Mouse (Mus musculus): ENCODE measurements around the gene Cep57l1. TPM values are rescaled to one million over a fixed set of nuclear protein-coding genes. Genes with fewer than 3 reads are reported as not detected.

Gene Cep57l1
- polyA plus RNA-seq, 1 experiment from 2014 or later: 6.3 TPM

DNA sequence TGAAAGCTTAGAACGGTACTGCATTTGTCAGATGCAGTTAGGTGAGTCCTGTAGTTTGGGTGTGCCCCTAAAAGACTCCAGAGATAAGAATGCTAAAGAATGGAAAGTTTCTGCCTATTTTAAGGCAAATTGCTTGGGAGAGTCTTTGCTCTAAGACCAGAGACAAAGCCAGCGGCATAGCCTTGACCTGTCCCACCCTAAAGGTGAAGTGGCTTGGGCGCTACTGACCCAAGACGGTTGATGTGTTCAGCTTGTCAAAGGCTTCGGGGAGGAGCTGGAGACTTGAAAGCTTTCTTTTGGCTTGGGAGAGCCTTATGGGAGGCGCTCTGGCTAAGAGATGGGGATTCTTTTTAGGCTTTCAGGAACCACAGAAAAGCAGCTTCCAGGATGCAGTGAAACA is 17.3 kb downstream of the Cep57l1 start:
- Histone ChIP-seq H3K36me3 (ENCODE audit: insufficient read depth, low read length) (no peaks in the 10 kb centered on the region), H3K9me3 (ENCODE audit: low read length) (no peaks in the 10 kb centered on the region), H3K4me1 (ENCODE audit: insufficient read depth, low read depth, low read length) (no peaks in the 10 kb centered on the region), H3K27me3 (replicated peaks; ENCODE audit: insufficient read depth, low read length) (no peaks in the 10 kb centered on the region), H3K4me2 (replicated peaks; ENCODE audit: low read depth, low read length) (no peak overlapping the region), H3K9ac (replicated peaks; ENCODE audit: low read depth) (no peak overlapping the region), H3K27ac (ENCODE audit: low read length) (no peak overlapping the region), H3K4me3 (ENCODE audit: low read depth, low read length) (no peak overlapping the region)
- ATAC-seq: no peak
- 92% methylated on average over 6 of the region's 6 CpGs for WGBS
- DNase-seq (ENCODE audit: low spot score): no peak
- TF ChIP-seq EP300 (IDR thresholded peaks at IDR 0.05) (no peak), CTCF (IDR thresholded peaks at IDR 0.05) (no peak)

DNA sequence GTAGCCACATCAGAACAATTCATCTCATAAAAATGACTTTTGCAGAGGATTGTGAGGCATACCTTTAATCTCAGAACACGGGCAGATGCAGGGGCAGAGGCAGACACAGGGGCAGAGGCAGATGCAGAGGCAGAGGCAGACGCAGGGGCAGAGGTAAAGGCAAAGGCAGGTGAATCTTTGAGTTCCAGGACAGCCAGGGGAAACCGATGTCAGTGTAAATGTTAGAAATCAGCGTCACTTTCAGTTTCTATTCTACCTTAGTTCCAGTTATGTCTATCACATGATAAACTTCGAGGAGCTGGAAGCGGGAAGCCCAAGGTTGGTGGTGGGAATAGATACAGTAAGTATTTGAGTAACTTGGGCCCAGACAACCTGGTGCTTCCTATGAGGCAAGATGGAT is 42.4 kb downstream of the Cep57l1 start:
- Histone ChIP-seq H3K27ac (ENCODE audit: low read length) (no peak overlapping the region), H3K36me3 (ENCODE audit: insufficient read depth, low read length) (no peaks in the 10 kb centered on the region), H3K9me3 (ENCODE audit: low read length) (no peaks in the 10 kb centered on the region), H3K27me3 (replicated peaks; ENCODE audit: insufficient read depth, low read length) (no peaks in the 10 kb centered on the region), H3K9ac (replicated peaks; ENCODE audit: low read depth) (no peak overlapping the region), H3K4me1 (ENCODE audit: insufficient read depth, low read depth, low read length) (no peaks in the 10 kb centered on the region), H3K4me3 (ENCODE audit: low read depth, low read length) (no peak overlapping the region), H3K4me2 (replicated peaks; ENCODE audit: low read depth, low read length) (no peak overlapping the region)
- WGBS: 89% methylated on average over 6 of the region's 6 CpGs
- TF ChIP-seq CTCF (IDR thresholded peaks at IDR 0.05) (no peak), EP300 (IDR thresholded peaks at IDR 0.05) (no peak)
- no peak for DNase-seq (ENCODE audit: low spot score)
- no peak for ATAC-seq

DNA sequence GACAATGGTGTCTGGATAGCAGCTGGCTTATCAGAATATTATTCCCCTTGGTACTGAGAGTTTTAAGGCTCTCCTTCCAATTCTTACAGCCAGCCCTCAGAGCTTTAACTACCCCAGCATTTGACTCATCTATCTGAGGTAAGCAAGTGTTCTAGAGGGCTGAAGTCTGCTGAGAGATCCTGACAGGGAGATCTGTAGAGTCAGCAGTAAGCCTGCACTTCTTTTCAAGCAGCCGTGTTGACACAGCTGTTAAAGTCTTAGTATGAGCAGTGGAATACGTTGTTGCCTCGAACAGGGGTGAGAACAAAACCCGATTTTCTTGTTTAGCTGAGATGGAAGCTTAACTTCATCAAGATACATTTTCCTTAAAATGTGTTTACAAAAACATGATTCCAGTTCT is 43.4 kb downstream of the Cep57l1 start:
- H3K36me3 ChIP-seq (ENCODE audit: insufficient read depth, low read length): no peaks in the 10 kb centered on the region
- no peaks in the 10 kb centered on the region for H3K27me3 ChIP-seq (replicated peaks; ENCODE audit: insufficient read depth, low read length)
- no peak overlapping the region for H3K4me3 ChIP-seq (ENCODE audit: low read depth, low read length)
- WGBS: 60% methylated on average over 4 of the region's 4 CpGs
- DNase-seq (ENCODE audit: low spot score): peak; percentile 23
- TF ChIP-seq CTCF (IDR thresholded peaks at IDR 0.05): no peak
- no peak for TF ChIP-seq EP300 (IDR thresholded peaks at IDR 0.05)
- H3K4me1 ChIP-seq (ENCODE audit: insufficient read depth, low read depth, low read length): no peaks in the 10 kb centered on the region
- no peak overlapping the region for H3K27ac ChIP-seq (ENCODE audit: low read length)
- H3K4me2 ChIP-seq (replicated peaks; ENCODE audit: low read depth, low read length): no peak overlapping the region
- ATAC-seq: no peak
- no peaks in the 10 kb centered on the region for H3K9me3 ChIP-seq (ENCODE audit: low read length)
- H3K9ac ChIP-seq (replicated peaks; ENCODE audit: low read depth): no peak overlapping the region

GRCm38 (mm10) chr10:41765586-41765985 is 44.1 kb downstream of the Cep57l1 start:
- H3K27ac ChIP-seq (ENCODE audit: low read length): no peak overlapping the region
- 89% methylated on average over 4 of the region's 4 CpGs for WGBS
- no peak overlapping the region for H3K4me3 ChIP-seq (ENCODE audit: low read depth, low read length)
- no peak overlapping the region for H3K4me2 ChIP-seq (replicated peaks; ENCODE audit: low read depth, low read length)
- TF ChIP-seq EP300 (IDR thresholded peaks at IDR 0.05): no peak
- no peak for TF ChIP-seq CTCF (IDR thresholded peaks at IDR 0.05)
- H3K27me3 ChIP-seq (replicated peaks; ENCODE audit: insufficient read depth, low read length): no peaks in the 10 kb centered on the region
- H3K9ac ChIP-seq (replicated peaks; ENCODE audit: low read depth): no peak overlapping the region
- ATAC-seq (no peak), DNase-seq (ENCODE audit: low spot score) (no peak)
- H3K4me1 ChIP-seq (ENCODE audit: insufficient read depth, low read depth, low read length): no peaks in the 10 kb centered on the region
- no peaks in the 10 kb centered on the region for H3K36me3 ChIP-seq (ENCODE audit: insufficient read depth, low read length)
- no peaks in the 10 kb centered on the region for H3K9me3 ChIP-seq (ENCODE audit: low read length)

GRCm38 (mm10) chr10:41763741-41764385 is 45.8 kb downstream of the Cep57l1 start:
- WGBS: 54% methylated on average over 3 of the region's 3 CpGs

GRCm38 (mm10) chr10:41760866-41761265 is 48.8 kb downstream of the Cep57l1 start:
- H3K4me3 ChIP-seq (ENCODE audit: low read depth, low read length): no peak overlapping the region
- H3K27ac ChIP-seq (ENCODE audit: low read length): no peak overlapping the region
- no peak overlapping the region for H3K4me2 ChIP-seq (replicated peaks; ENCODE audit: low read depth, low read length)
- DNase-seq (ENCODE audit: low spot score): no peak
- no peaks in the 10 kb centered on the region for H3K9me3 ChIP-seq (ENCODE audit: low read length)
- 77% methylated on average over 3 of the region's 3 CpGs for WGBS
- TF ChIP-seq EP300 (IDR thresholded peaks at IDR 0.05) (no peak), CTCF (IDR thresholded peaks at IDR 0.05) (no peak)
- H3K9ac ChIP-seq (replicated peaks; ENCODE audit: low read depth): no peak overlapping the region
- H3K36me3 ChIP-seq (ENCODE audit: insufficient read depth, low read length): no peaks in the 10 kb centered on the region
- no peaks in the 10 kb centered on the region for H3K4me1 ChIP-seq (ENCODE audit: insufficient read depth, low read depth, low read length)
- ATAC-seq: no peak
- H3K27me3 ChIP-seq (replicated peaks; ENCODE audit: insufficient read depth, low read length): no peaks in the 10 kb centered on the region

More at GRCm38 (mm10) chr10:41763741-41764385, 45.8 kb downstream of the Cep57l1 start:
- Histone ChIP-seq H3K4me3 (ENCODE audit: low read depth, low read length) (no peak overlapping the region), H3K4me2 (replicated peaks; ENCODE audit: low read depth, low read length) (no peak overlapping the region), H3K9me3 (ENCODE audit: low read length) (no peaks in the 10 kb centered on the region), H3K27me3 (replicated peaks; ENCODE audit: insufficient read depth, low read length) (no peaks in the 10 kb centered on the region), H3K9ac (replicated peaks; ENCODE audit: low read depth) (no peak overlapping the region), H3K27ac (ENCODE audit: low read length) (no peak overlapping the region), H3K36me3 (ENCODE audit: insufficient read depth, low read length) (no peaks in the 10 kb centered on the region), H3K4me1 (ENCODE audit: insufficient read depth, low read depth, low read length) (no peaks in the 10 kb centered on the region)
- no peak for TF ChIP-seq CTCF (IDR thresholded peaks at IDR 0.05)
- TF ChIP-seq EP300 (IDR thresholded peaks at IDR 0.05): no peak
- ATAC-seq (no peak), DNase-seq (ENCODE audit: low spot score) (no peak)

DNA sequence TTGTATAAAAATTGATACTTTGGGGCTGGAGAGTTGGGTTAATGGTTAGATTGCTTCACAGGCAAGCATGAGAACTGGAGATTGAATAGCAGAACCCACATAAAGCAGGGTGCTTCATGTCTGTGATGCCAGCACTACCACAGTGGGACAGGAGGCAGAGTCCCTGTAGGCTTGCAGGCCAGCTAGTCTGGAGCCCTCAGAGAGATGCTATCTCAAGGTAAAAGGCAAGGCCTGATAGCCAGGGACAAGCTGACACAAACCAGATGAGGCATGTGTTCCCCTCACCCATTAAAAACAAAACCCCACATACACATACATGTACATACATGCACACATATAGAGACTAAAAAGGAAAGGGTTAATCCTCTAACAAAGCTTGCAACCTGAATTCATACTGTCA is 51.6 kb downstream of the Cep57l1 start:
- DNase-seq (ENCODE audit: low spot score) (no peak), ATAC-seq (no peak)
- H3K9ac ChIP-seq (replicated peaks; ENCODE audit: low read depth): no peak overlapping the region
- no peak overlapping the region for H3K4me2 ChIP-seq (replicated peaks; ENCODE audit: low read depth, low read length)
- H3K4me3 ChIP-seq (ENCODE audit: low read depth, low read length): no peak overlapping the region
- H3K9me3 ChIP-seq (ENCODE audit: low read length): no peaks in the 10 kb centered on the region
- no peaks in the 10 kb centered on the region for H3K27me3 ChIP-seq (replicated peaks; ENCODE audit: insufficient read depth, low read length)
- no peak overlapping the region for H3K27ac ChIP-seq (ENCODE audit: low read length)
- no peaks in the 10 kb centered on the region for H3K4me1 ChIP-seq (ENCODE audit: insufficient read depth, low read depth, low read length)
- TF ChIP-seq CTCF (IDR thresholded peaks at IDR 0.05) (no peak), EP300 (IDR thresholded peaks at IDR 0.05) (no peak)
- H3K36me3 ChIP-seq (ENCODE audit: insufficient read depth, low read length): no peaks in the 10 kb centered on the region

Measured in lung, postnatal 0 days (tissue).